Mouse (Mus musculus): ENCODE measurements around the gene 4930430A15Rik.

GRCm38 (mm10) chr2:111229502-111229901 is at the start of gene 4930430A15Rik:
- no peak for TF ChIP-seq GATA1 (IDR thresholded peaks at IDR 0.05; ENCODE audit: borderline replicate concordance, low read length)
- no peak for TF ChIP-seq FLI1 (IDR thresholded peaks at IDR 0.05; ENCODE audit: low read length)
